Mouse (Mus musculus): Measurements from ENCODE around the gene Abcf1.
"Not testable (repeated sequence)": the region's sequence is repeated elsewhere in the genome, so short reads cannot be mapped to it uniquely, and the experiment has no call there.

The Abcf1 gene

DNA sequence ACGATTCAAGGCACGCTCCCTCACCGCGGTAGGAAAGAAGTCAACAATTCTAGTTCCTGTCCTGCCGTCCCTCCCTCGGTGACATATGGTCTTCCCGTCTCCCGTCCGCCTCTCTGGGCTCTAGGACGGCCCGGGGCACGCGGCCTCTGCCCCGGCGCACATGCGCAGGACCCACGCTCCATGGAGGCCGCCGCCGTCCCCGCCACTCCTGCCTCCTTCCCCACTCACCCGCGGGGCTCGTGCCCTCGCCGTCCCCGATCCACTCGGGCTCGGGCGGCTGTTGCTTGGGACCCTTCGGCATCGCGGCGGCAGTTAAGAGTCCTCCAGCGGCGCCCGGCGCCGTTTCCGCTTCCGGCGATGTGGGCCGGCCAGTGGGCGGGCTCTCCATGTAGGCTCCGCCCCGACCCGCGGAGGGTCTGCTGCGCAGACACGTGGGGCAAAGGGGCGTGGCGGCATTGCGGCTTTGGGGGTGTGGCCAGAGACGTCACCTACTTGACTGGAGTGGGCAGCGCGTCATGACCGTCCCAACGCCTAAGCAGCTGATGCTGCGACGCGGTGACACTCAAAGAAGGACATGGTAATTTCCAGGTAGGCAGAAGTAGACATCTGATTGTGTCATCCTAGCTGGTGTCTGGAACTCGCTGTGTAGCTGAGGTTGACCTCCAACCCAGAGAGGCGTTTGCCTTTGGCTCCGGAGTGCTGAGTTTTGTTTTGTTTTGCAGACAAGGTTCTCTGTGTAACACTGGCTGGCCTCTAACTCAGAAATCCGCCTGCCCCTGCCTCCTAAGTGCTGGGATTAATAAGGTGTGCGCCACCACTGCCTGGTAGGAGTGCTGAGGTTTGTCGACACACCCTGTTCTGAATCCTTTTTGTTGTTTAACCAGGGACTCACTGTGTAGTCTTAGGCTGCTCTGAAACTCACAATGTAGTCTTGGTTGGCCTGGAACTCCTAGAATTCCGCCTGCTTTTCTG lies at the start of gene Abcf1:
Abcf1 (minus strand) TSS at position 344 of the 972 bp plus-strand sequence.
- DNase-seq (ENCODE audit: low read depth, low spot score) = peak; percentile 95

DNA sequence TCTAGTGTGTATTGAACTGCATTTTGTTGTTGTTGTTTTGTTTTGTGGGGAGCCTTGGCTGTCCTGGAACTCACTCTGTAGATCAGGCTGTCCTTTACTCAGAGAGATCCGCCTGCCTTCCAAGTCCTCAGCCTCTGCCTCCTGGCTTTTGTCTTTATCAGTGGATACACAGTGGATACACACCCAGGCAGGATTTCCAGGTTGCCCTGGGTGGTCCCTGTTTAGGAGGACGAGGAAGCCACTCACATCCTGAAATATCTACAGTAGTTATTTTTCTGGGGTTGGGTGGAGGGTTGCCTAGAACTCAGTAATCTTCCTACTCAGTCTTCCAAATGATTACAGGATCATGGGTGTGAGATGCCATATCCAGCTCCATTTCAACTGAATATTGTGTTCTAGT lies 49.4 kb upstream of the Abcf1 start:
- no peak for DNase-seq (ENCODE audit: low read depth, low spot score)

- DNase-seq (ENCODE audit: low read depth, low spot score) = no peak
Observed at GRCm38 (mm10) chr17:36017046-36017445, 47.5 kb upstream of the Abcf1 start.

DNA sequence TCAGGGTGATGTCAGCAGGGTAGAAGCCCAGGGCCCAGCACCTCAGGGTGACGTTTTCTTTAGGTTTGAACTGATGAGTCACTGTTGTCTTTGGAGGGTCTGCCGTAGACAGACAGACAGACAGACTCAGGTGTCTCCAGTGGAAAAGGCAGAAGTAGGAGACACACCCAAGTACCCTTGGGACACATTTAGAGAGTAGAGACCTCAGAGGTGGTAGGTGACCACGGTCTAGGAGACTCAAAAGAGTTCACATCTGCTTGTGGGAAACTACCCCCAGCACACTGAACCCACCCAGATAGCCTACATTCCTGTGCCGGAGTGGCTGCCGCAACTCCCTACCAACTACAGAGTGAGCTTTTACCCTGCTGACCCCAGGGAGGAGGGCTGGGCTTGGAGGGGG lies 45.4 kb upstream of the Abcf1 start:
- no peak for DNase-seq (ENCODE audit: low read depth, low spot score)

DNA sequence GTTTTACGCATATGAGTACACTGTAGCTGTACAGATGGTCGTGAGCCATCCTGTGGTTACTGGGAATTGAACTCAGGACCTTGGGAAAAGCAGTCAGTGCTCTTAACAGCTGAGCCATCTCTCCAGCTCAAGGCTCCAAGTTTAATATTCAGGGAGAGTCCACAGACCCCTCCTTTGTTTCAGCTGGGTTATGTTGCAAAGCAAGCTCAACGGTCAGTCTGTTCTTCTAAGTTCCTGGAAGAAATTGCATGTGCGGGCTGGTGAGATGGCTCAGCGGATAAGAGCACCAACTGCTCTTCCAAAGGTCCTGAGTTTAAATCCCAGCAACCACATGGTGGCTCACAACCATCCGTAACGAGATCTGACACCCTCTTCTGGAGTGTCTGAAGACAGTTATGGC lies 34.8 kb upstream of the Abcf1 start:
- not testable (repeated sequence) for DNase-seq (ENCODE audit: low read depth, low spot score)

- no peak for DNase-seq (ENCODE audit: low read depth, low spot score)
Observed at GRCm38 (mm10) chr17:36003331-36003730, 33.8 kb upstream of the Abcf1 start.

GRCm38 (mm10) chr17:36001966-36002365 lies 32.4 kb upstream of the Abcf1 start:
- peak; percentile 74 for DNase-seq (ENCODE audit: low read depth, low spot score)

DNA sequence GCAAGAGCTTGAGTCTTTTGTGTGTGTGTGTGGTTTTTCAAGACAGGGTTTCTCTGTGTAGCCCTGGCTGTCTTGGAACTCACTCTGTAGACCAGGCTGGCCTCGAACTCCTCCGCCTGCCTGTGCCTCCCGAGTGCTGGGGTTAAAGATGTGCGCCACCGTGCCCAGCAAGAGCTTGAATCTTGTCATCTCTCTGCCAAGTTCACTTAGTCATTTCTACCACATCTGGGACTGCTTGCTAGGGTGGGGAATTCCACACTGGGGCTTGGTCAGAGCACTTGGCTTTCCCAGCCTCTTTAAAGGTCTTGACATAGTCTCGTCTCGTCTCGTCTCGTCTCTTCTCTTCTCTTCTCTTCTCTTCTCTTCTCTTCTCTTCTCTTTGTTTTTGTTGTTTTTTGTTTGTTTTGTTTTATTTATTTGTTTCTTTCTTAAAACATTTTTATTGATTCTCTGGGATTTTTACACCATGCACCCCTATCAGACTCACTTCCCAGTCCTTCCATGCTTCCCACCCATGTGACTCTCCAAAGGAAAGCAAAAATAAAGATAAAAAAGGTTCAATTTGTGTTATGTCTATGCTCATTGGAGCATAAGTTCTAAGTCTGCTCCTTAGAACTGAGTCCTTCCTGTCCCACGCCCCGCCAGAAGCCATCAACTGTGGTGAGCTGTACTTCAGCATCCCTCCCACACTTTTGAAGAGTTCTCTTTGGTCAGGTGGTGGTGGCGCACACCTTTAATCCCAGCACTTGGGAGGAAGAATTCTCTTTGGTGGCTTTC lies 31.7 kb upstream of the Abcf1 start:
- DNase-seq (ENCODE audit: low read depth, low spot score) = peak; percentile 44

GRCm38 (mm10) chr17:36000349-36000748 lies 30.8 kb upstream of the Abcf1 start:
- DNase-seq (ENCODE audit: low read depth, low spot score) = no peak

DNA sequence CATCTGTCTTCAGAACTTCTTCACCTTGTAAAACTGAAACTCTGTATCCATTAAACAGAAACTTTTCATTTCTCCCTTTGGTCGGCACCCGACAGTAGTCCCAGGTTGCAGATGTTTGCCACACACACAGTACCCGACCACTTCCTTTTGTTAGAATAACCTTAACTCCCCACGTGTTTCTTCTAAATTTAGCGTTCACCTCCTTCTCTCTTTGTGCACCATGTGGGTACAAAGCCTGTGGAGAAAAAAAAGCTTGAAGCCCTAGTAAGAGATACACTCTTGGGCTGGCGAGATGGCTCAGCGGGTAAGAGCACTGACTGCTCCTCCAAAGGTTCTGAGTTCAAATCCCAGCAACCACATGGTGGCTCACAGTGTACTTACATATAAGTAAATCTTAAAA lies 29.8 kb upstream of the Abcf1 start:
- no peak for DNase-seq (ENCODE audit: low read depth, low spot score)

- no peak for DNase-seq (ENCODE audit: low read depth, low spot score)
Observed at GRCm38 (mm10) chr17:35998545-35999305, 29.2 kb upstream of the Abcf1 start.

DNA sequence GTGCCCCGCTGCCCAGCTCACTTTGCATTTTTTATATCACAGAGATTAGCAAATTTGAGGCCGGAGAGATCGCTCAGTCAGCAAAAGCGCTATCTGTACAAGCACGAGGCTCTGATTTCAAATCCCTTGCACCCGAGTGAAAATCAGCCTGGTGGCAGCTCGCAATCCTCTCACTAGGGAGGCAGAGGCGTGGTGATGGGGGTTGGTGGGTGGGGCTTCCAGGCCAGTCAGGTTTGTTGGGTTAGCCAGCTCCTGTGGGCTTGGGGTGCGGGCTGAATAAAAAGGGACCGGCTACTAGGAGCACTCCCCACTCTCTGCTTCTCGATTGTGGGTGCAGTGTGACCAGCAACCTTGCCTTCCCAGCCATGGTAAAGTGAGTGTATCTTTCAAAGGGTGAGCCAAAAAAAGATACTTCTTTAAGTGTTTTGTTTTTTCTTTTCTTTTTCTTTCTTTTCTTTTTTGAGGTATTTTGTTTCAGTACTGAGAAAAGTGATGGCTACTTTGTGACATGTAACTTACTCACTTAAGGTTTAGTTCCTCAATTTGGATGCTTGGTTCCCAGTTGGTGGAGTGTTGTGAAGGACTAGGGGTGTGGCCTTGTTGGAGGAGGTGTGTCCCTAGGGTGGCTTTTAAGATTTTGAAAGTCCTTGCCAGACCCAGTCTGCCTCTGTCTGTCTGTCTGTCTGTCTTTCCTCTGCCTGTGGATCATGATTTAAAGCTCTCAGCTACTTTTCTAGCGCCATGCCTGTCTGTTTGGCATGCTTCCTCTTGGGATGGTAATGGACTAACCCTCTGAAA lies 28.4 kb upstream of the Abcf1 start:
- peak; percentile 51 for DNase-seq (ENCODE audit: low read depth, low spot score)

DNA sequence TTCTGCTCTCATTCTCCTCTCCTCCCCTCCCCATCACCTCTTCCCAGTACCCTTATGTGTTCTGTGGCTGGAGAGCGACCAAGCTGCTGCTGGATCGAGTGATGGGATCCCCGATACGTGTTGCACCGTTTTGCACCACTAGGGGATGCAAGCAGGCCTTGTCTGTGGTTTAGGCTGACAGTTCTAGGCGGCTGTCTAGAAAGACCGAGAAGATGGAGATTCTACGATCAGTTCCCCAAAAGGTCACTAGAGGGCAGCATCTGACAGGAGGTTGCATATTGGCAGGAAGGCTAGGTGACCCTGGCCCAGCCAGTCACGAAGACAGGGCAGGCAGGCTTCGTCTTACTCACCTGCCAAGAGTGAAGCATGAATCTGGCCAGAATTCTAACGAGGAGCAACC lies 27.4 kb upstream of the Abcf1 start:
- DNase-seq (ENCODE audit: low read depth, low spot score) = peak; percentile 99

GRCm38 (mm10) chr17:35994879-35995240 lies 25.3 kb upstream of the Abcf1 start:
- DNase-seq (ENCODE audit: low read depth, low spot score) = no peak

GRCm38 (mm10) chr17:35994175-35994878 lies 24.8 kb upstream of the Abcf1 start:
- peak; percentile 73 for DNase-seq (ENCODE audit: low read depth, low spot score)

- DNase-seq (ENCODE audit: low read depth, low spot score) = peak; percentile 74
Observed at GRCm38 (mm10) chr17:35993675-35994074, 24.1 kb upstream of the Abcf1 start.

DNA sequence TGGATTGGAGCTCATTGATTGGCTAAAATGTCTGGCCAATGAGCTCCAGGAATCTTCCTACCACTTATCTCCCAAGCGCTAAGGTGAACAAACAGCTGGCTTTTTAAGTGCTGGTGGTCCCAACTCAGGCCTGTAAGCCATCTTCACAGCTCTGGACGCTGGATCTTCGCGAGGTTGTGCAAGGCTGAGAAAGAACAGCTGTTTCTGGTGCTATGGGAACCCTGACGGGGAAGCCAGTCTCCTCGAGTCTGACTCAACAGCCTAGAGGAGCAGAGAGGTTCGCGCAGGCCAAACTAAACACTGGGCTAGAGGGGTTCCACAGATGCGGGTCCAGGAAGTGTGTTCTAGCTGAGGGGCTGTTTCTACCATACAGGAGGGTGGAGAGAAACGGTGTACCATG lies 22.2 kb upstream of the Abcf1 start:
- DNase-seq (ENCODE audit: low read depth, low spot score) = no peak

GRCm38 (mm10) chr17:35981776-35982175 lies 12.2 kb upstream of the Abcf1 start:
- no peak for DNase-seq (ENCODE audit: low read depth, low spot score)

GRCm38 (mm10) chr17:35980363-35980754 lies 10.8 kb upstream of the Abcf1 start:
- no peak for DNase-seq (ENCODE audit: low read depth, low spot score)

Data from c-Kit-negative CD71-positive TER-119-positive erythroid progenitor cells, embryonic 14.5 days (primary cell).